Mouse (Mus musculus): ENCODE data around the gene Lctl. TPM values are rescaled to one million over a fixed set of nuclear protein-coding genes. Genes with fewer than 3 reads are reported as not detected.
"Not testable (repeated sequence)": the region's sequence is repeated elsewhere in the genome, so short reads cannot be mapped to it uniquely, and the experiment has no call there.

The Lctl gene
- polyA plus RNA-seq, 1 experiment = 5.1 TPM

DNA sequence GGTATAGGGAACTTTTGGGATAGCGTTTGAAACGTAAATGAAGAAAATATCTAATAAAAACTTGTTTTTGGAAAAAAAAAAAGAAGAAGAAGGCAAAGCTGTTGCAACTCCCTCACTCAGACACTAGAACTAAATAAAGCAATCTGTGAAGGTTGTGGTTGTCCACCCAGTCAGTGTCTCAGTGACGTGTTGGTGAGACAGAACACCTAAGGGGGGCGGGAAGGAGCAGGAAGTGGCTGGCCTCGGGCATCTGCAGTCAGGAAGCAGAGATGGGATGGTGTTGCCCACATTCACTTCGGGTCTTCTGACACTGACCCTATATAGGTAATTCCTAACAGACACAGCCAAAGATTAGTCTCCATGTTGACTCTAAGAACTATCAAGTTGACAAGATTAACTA lies 1.2 kb upstream of the Lctl start:
- Histone ChIP-seq H3K4me1 (ENCODE audit: control insufficient read depth, insufficient read depth, low read length) (peaks cover 3% of the 10 kb centered on the region; the same call in 1 of the 2 replicates), H3K27me3 (replicated peaks; ENCODE audit: control insufficient read depth, insufficient read depth, low read length) (no peaks in the 10 kb centered on the region), H3K36me3 (ENCODE audit: control insufficient read depth, insufficient read depth, low read length) (no peaks in the 10 kb centered on the region), H3K4me3 (ENCODE audit: insufficient read depth, low read depth, low read length) (no peak overlapping the region), H3K27ac (ENCODE audit: insufficient read depth, low read depth, low read length) (no peak overlapping the region)
- DNase-seq = no peak
- TF ChIP-seq CTCF (conservative IDR thresholded peaks at IDR 0.05; ENCODE audit: insufficient read depth, insufficient read length, low read depth, low read length) (no peak), POLR2A (IDR thresholded peaks at IDR 0.05; ENCODE audit: low read depth, low read length) (no peak)
- 85% methylated on average over 6 of the region's 6 CpGs for WGBS

DNA sequence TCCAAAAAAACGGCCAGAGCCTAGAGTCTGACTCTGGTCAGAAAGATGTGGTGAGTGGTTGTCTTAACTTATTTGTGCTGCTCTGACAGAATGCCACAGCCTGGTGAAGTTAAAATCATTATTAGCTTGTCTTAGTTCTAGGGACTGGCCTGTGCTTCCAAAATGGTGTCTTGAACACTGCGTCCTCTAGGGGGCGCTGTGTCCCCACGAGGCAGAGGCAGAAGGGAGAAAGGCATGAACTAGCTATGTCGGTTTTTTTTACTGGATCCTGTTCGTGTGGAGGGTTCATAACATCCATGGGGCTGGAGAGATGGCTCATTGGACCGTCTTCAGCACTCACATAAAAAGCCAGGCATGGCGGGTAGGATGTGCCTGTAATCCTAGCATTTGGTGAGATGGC lies 3.0 kb downstream of the Lctl start:
- Histone ChIP-seq H3K27ac (ENCODE audit: insufficient read depth, low read depth, low read length) (no peak overlapping the region), H3K4me1 (ENCODE audit: control insufficient read depth, insufficient read depth, low read length) (peaks cover 3% of the 10 kb centered on the region; the same call in 1 of the 2 replicates), H3K27me3 (replicated peaks; ENCODE audit: control insufficient read depth, insufficient read depth, low read length) (no peaks in the 10 kb centered on the region), H3K4me3 (ENCODE audit: insufficient read depth, low read depth, low read length) (no peak overlapping the region), H3K36me3 (ENCODE audit: control insufficient read depth, insufficient read depth, low read length) (no peaks in the 10 kb centered on the region)
- 37% methylated on average over 8 of the region's 8 CpGs for WGBS
- DNase-seq = peak; percentile 51
- TF ChIP-seq POLR2A (IDR thresholded peaks at IDR 0.05; ENCODE audit: low read depth, low read length) = no peak
- TF ChIP-seq CTCF (conservative IDR thresholded peaks at IDR 0.05; ENCODE audit: insufficient read depth, insufficient read length, low read depth, low read length) = peak; percentile 96

DNA sequence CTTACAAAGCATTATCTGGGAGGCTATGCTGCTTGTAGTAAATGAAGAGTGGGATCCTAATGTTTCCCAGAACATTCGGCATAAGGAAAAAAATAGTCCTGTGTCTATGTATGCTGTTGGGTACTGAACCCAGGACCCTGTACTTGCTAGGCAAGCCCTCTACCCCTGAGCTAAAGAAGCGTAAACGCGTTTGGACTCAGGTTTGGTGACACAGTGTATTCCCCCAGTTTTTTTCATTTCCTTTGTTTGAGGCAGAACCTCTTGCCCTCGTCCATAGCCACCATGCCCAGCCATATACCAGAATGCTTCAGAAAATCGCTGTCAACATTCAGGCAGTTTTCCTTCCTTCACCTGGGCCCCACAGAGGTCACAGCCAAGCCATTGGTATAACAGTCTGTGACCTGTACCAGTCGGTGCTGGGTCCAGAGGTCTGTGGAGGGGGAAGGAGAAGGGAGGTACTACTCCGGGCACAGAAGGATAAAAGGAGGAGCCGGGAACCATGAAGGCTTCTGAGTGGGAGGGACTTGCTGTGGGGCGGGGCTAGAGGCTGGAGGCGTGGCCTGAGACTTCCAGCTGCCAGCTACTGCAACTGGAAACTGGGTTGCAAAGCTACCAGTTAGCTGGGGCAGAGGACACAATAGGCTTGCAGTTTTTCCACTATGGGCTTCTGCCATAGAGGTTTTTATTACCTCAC lies 3.8 kb downstream of the Lctl start:
- H3K4me3 ChIP-seq (ENCODE audit: insufficient read depth, low read depth, low read length) = no peak overlapping the region
- WGBS = 30% methylated on average over 11 of the region's 11 CpGs
- H3K27me3 ChIP-seq (replicated peaks; ENCODE audit: control insufficient read depth, insufficient read depth, low read length) = no peaks in the 10 kb centered on the region
- peak overlapping the region; percentile 69 for H3K27ac ChIP-seq (ENCODE audit: insufficient read depth, low read depth, low read length)
- no peaks in the 10 kb centered on the region for H3K36me3 ChIP-seq (ENCODE audit: control insufficient read depth, insufficient read depth, low read length)
- no peak for TF ChIP-seq POLR2A (IDR thresholded peaks at IDR 0.05; ENCODE audit: low read depth, low read length)
- TF ChIP-seq CTCF (conservative IDR thresholded peaks at IDR 0.05; ENCODE audit: insufficient read depth, insufficient read length, low read depth, low read length) = no peak
- H3K4me1 ChIP-seq (ENCODE audit: control insufficient read depth, insufficient read depth, low read length) = peaks cover 3% of the 10 kb centered on the region; the same call in 1 of the 2 replicates
- peak; percentile 84 for DNase-seq

DNA sequence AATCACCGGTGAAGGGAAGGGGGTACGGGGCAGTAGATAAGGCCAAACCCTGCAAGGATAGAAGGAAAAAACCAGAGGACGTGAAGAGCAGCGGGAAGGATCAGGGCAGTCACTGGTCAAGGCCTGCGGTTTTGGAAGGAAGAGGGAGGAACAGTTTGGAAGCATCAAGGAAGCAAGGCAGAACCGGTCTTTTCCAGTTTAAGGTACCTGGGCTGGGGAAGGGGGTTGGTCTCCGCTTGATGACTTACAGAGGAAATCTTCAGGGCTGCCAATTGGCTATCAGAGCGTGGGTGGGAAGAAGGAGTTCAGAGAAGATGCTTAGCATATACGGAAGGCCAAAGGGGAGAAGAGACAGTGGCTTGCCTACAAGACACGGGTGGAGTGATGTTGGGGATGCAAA lies 5.7 kb downstream of the Lctl start:
- Histone ChIP-seq H3K27me3 (replicated peaks; ENCODE audit: control insufficient read depth, insufficient read depth, low read length) (no peaks in the 10 kb centered on the region), H3K27ac (ENCODE audit: insufficient read depth, low read depth, low read length) (no peak overlapping the region), H3K36me3 (ENCODE audit: control insufficient read depth, insufficient read depth, low read length) (no peaks in the 10 kb centered on the region), H3K4me1 (ENCODE audit: control insufficient read depth, insufficient read depth, low read length) (no peaks in the 10 kb centered on the region; the same call in 1 of the 2 replicates), H3K4me3 (ENCODE audit: insufficient read depth, low read depth, low read length) (no peak overlapping the region)
- no peak for DNase-seq
- no peak for TF ChIP-seq POLR2A (IDR thresholded peaks at IDR 0.05; ENCODE audit: low read depth, low read length)
- no peak for TF ChIP-seq CTCF (conservative IDR thresholded peaks at IDR 0.05; ENCODE audit: insufficient read depth, insufficient read length, low read depth, low read length)
- 90% methylated on average over 10 of the region's 10 CpGs for WGBS

DNA sequence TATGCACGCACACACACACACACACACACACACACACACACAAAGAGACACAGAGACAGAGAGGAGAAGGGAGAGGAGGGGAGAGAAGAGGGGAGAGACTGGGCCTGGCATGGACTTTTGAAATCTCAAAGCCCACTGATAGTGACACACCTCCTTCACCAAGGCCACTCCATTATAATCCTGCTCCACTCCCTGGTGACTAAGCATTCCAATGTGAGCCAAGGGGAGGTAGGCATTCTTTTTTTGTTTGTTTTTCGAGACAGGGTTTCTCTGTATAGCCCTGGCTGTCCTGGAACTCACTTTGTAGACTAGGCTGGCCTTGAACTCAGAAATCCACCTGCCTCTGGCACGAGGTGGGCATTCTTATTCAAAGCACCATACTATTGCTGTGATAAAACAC lies 7.9 kb downstream of the Lctl start:
- H3K27ac ChIP-seq (ENCODE audit: insufficient read depth, low read depth, low read length) = peak overlapping the region; percentile 71
- H3K4me3 ChIP-seq (ENCODE audit: insufficient read depth, low read depth, low read length); DNase-seq; H3K36me3 ChIP-seq (ENCODE audit: control insufficient read depth, insufficient read depth, low read length); H3K27me3 ChIP-seq (replicated peaks; ENCODE audit: control insufficient read depth, insufficient read depth, low read length); H3K4me1 ChIP-seq (ENCODE audit: control insufficient read depth, insufficient read depth, low read length): not testable (repeated sequence)
- 76% methylated on average over 2 of the region's 3 CpGs for WGBS

DNA sequence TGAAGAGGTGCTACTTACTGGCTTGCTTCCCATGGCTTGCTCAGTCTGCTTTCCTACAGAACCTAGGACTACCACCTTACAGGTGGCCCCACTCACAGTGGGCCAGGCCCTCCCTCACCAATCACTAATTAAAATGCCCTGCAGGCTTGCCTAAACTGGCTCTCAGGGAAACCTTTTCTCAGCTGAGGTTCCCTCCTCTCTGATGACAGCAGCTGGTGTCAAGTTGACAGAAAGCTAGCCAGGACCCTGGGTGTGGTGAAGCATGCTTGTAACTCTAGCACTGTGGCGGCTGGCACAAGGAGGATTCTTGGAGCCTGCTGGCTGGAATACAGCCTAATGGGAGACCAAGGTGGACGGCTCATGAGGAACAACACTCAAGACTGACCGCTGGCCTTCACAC lies 8.4 kb downstream of the Lctl start:
- Histone ChIP-seq H3K4me3 (ENCODE audit: insufficient read depth, low read depth, low read length) (no peak overlapping the region), H3K4me1 (ENCODE audit: control insufficient read depth, insufficient read depth, low read length) (no peaks in the 10 kb centered on the region; the same call in 1 of the 2 replicates), H3K27ac (ENCODE audit: insufficient read depth, low read depth, low read length) (no peak overlapping the region), H3K27me3 (replicated peaks; ENCODE audit: control insufficient read depth, insufficient read depth, low read length) (no peaks in the 10 kb centered on the region), H3K36me3 (ENCODE audit: control insufficient read depth, insufficient read depth, low read length) (no peaks in the 10 kb centered on the region)
- TF ChIP-seq CTCF (conservative IDR thresholded peaks at IDR 0.05; ENCODE audit: insufficient read depth, insufficient read length, low read depth, low read length) (no peak), POLR2A (IDR thresholded peaks at IDR 0.05; ENCODE audit: low read depth, low read length) (no peak)
- WGBS = 64% methylated on average over 3 of the region's 3 CpGs
- no peak for DNase-seq

DNA sequence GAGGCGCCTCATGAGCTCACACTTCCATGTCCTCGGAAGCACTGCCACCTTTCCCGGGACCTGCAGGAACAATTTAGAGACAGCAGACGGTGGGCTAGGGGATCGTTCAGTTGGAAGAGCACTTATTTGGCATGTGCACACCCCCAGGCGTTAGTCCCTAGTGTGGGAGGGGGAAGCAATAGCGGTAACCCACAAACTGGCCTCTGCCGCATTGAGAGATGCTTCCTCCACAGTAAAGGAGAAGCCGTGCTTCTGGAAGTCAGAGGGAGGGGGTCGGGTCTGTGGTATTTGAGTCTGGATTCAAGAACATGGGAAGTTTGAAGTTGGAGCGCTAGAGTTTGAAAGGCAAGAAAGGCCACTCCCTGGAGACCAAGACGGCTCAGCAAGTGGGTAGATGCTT lies 9.2 kb downstream of the Lctl start:
- TF ChIP-seq CTCF (conservative IDR thresholded peaks at IDR 0.05; ENCODE audit: insufficient read depth, insufficient read length, low read depth, low read length) = no peak
- TF ChIP-seq POLR2A (IDR thresholded peaks at IDR 0.05; ENCODE audit: low read depth, low read length) = no peak
- Histone ChIP-seq H3K27ac (ENCODE audit: insufficient read depth, low read depth, low read length) (no peak overlapping the region), H3K4me3 (ENCODE audit: insufficient read depth, low read depth, low read length) (no peak overlapping the region), H3K4me1 (ENCODE audit: control insufficient read depth, insufficient read depth, low read length) (no peaks in the 10 kb centered on the region; the same call in 1 of the 2 replicates), H3K36me3 (ENCODE audit: control insufficient read depth, insufficient read depth, low read length) (no peaks in the 10 kb centered on the region), H3K27me3 (replicated peaks; ENCODE audit: control insufficient read depth, insufficient read depth, low read length) (no peaks in the 10 kb centered on the region)
- DNase-seq = no peak
- WGBS = 44% methylated on average over 12 of the region's 12 CpGs

Measured in kidney, adult 2 months (tissue).